Mouse (Mus musculus) heart, adult 2 months (tissue): ENCODE data around the gene Atox1. TPM values are rescaled to one million over a fixed set of nuclear protein-coding genes. Genes with fewer than 3 reads are reported as not detected.

Experiments
- DNase-seq, 2 experiments: peaks; one replicate each; pipeline ENCODE4 v3.0.0; 2021
- H3K27ac ChIP-seq: fragments of 200-600 bp; 2 replicates; pipeline ENCODE4 v1.8.1; 2022
- H3K27me3 ChIP-seq: fragments of 200-500 bp; 2 replicates; pipeline ENCODE4 v1.6.1; 2012; ENCODE audit warnings: mild to moderate bottlenecking, low read length, inconsistent platforms, mixed read lengths; ENCODE audit not compliant: control insufficient read depth, insufficient read depth
- H3K36me3 ChIP-seq: fragments of 200-500 bp; 2 replicates; pipeline ENCODE4 v1.6.1; 2012; ENCODE audit warnings: low read length, inconsistent platforms; ENCODE audit not compliant: control insufficient read depth, insufficient read depth
- H3K4me1 ChIP-seq: fragments of 200-500 bp; 2 replicates; pipeline ENCODE4 v1.6.1; 2011; ENCODE audit warnings: low read length; ENCODE audit not compliant: control insufficient read depth, insufficient read depth
- H3K4me3 ChIP-seq: fragments of 200-600 bp; 2 replicates; pipeline ENCODE4 v1.8.1; 2022
- H3K79me2 ChIP-seq: fragments of 200-500 bp; replicated peaks from 2 replicates; pipeline ENCODE4 v1.6.1; 2012; ENCODE audit warnings: mild to moderate bottlenecking, inconsistent platforms, low read length, moderate library complexity, mixed read lengths; ENCODE audit not compliant: control insufficient read depth, insufficient read depth
- H3K9ac ChIP-seq: fragments of 200-500 bp; 2 replicates; pipeline ENCODE4 v1.6.1; 2012; ENCODE audit warnings: low read depth, mild to moderate bottlenecking, control low read depth, inconsistent platforms, low read length, mixed read lengths
- CTCF ChIP-seq: fragments of 200-600 bp; IDR thresholded peaks from 2 replicates; pipeline ENCODE4 v1.8.1; 2022; ENCODE audit warnings: antibody characterized with exemption, mild to moderate bottlenecking, moderate library complexity
- EP300 ChIP-seq: fragments of 200-500 bp; IDR thresholded peaks from 2 replicates; pipeline ENCODE4 v1.6.1; 2011; ENCODE audit warnings: low read depth, low read length, control low read depth; ENCODE audit not compliant: insufficient read depth
- POLR2A ChIP-seq: fragments of 200-500 bp; IDR thresholded peaks from 2 replicates; pipeline ENCODE4 v1.6.1; 2011; ENCODE audit warnings: mild to moderate bottlenecking, low read depth, low read length, control low read depth; ENCODE audit not compliant: insufficient read depth
- WGBS: fragments of 180-500 bp; shearing (Covaris S2); methylation state at CpG from one replicate; pipeline ENCODE4 v1.1.7; 2018; 5-methylcytosine and 5-hydroxymethylcytosine counted together
- intact Hi-C: fragments of 180-260 bp; cut with DNase I; formaldehyde crosslinking; loops from one replicate; pipeline ENCODE4 v1.15.1; 2025
- polyA plus RNA-seq: library from polyadenylated mRNA; depleted of rRNA; stranded (reverse); fragments of >200 nt; gene quantifications from 2 replicates; pipeline ENCODE4 v1.2.3, GENCODE M21; 2012
- total RNA-seq, 2 experiments: library from RNA; stranded (reverse); gene quantifications; 2 replicates each; pipeline ENCODE4 v1.2.3; 2021

Gene Atox1
- total and polyA plus RNA-seq, 3 experiments = 98.6 to 204 (median 112) TPM

DNA sequence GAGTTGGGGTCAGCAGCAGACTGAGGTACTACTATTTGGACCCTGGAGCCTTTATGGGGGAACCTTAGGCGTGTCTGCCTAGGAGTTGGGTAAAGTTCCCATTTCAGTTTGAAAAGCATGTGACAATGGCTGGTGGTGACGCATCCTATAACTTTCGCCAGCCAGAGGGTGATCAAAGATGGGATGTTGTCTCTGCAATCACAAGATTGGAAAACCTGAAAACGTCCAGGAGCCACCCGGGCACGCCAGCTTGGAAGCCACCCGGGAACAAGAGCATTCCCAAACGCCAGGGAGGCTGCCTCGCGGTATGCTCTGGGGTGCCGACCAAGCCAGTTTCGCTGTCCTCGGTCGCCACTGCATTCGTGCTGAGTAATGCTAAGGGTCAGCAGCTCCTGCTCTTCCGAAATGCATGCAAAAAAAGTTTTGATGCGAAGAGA is 7.6 kb upstream of the Atox1 start:
- H3K27ac ChIP-seq = peak overlapping the region; percentile 99
- peaks cover 8% of the 10 kb centered on the region for H3K4me1 ChIP-seq
- H3K4me3 ChIP-seq = peak overlapping the region; percentile 69
- WGBS = 2% methylated on average over 17 of the region's 17 CpGs
- intact Hi-C loops = no loop called here
- DNase-seq = no peak
- H3K27me3 ChIP-seq = no peaks in the 10 kb centered on the region
- H3K9ac ChIP-seq = peak overlapping the region; percentile 84
- H3K79me2 ChIP-seq = peaks cover 5% of the 10 kb centered on the region
- TF ChIP-seq EP300 = no peak
- peaks cover 9% of the 10 kb centered on the region for H3K36me3 ChIP-seq

DNA sequence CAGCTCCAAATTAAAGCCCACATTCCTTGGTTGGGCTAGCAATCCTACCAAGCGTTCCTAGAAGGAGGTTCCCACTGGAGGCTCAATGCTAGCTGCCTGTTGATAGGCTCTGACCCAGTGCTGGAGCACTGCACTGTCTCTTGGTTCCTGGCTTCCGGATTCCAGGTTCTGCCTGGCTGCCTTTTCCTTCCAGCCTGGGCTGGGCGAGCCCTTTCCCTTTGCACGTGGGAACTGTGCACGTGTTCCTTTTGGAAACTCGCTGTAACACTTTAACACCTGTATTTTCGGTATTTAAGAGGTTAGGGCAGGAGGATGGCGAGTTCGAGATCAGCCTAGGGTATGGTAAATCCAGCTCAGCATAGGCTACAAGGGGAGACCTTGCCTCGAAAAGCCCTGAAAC is 7.0 kb upstream of the Atox1 start:
- Histone ChIP-seq H3K27ac (peak overlapping the region; percentile 99), H3K79me2 (peaks cover 5% of the 10 kb centered on the region), H3K36me3 (peaks cover 7% of the 10 kb centered on the region), H3K9ac (peak overlapping the region; percentile 84), H3K27me3 (no peaks in the 10 kb centered on the region), H3K4me1 (peaks cover 8% of the 10 kb centered on the region), H3K4me3 (peak overlapping the region; percentile 69)
- no peak for TF ChIP-seq CTCF
- 0 out of 2 replicates have a peak, but pooled peaks have one; percentile 34 for TF ChIP-seq EP300
- peak; percentile 49 to 56 for DNase-seq
- intact Hi-C loops = no loop called here
- 43% methylated on average over 10 of the region's 10 CpGs for WGBS

DNA sequence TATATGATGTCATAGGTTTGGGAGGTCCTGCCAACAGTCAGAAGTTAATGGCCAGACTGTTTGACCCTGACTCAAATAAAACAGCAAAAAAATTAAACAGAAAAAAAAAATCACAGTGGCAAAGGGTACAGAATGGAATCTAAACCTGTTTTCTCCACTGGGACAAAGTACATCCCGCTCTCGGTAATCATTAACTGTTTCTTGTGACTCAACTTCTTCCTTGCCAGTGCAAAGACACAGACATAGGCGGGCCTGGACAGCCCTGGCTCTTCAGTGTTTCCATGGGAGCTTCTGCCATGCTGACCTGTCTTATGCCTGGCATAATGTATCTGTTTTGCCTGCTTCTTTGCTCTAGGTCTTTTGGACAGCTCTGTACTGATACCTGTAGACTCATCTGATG is 4.1 kb upstream of the Atox1 start:
- H3K36me3 ChIP-seq = no peaks in the 10 kb centered on the region
- WGBS = 86% methylated on average over 3 of the region's 3 CpGs
- no peak overlapping the region for H3K27ac ChIP-seq
- H3K9ac ChIP-seq = no peak overlapping the region
- no peak for DNase-seq
- H3K4me3 ChIP-seq = no peak overlapping the region
- peaks cover 8% of the 10 kb centered on the region for H3K4me1 ChIP-seq
- no peaks in the 10 kb centered on the region for H3K27me3 ChIP-seq
- peaks cover 3% of the 10 kb centered on the region for H3K79me2 ChIP-seq
- intact Hi-C loops = no loop called here
- TF ChIP-seq EP300 = no peak
- no peak for TF ChIP-seq POLR2A
- TF ChIP-seq CTCF = no peak

DNA sequence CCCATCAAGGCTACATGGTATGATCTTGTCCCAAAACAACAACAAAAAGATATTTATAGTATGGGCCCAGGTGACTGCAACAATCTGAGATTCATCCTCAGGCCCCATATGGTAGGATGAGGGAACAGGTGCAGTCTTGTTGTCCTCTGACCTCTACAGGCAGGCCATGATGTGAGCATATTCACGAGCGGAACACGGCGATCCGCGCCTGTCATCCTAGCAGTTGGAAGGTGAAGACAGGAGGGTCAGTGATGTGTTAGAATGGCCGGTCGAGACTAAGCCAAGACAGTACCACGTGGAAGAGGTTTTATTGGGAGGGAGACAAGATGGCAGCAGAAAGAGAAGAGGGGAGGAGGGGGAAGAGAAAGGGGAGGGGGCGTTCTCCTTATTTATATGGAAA is 3.7 kb upstream of the Atox1 start:
- Histone ChIP-seq H3K4me1 (peaks cover 9% of the 10 kb centered on the region), H3K9ac (no peak overlapping the region), H3K4me3 (no peak overlapping the region), H3K36me3 (peaks cover 2% of the 10 kb centered on the region), H3K27ac (no peak overlapping the region), H3K79me2 (no peaks in the 10 kb centered on the region), H3K27me3 (no peaks in the 10 kb centered on the region)
- DNase-seq = no peak
- TF ChIP-seq POLR2A (no peak), CTCF (no peak), EP300 (no peak)
- WGBS = 84% methylated on average over 10 of the region's 10 CpGs
- intact Hi-C loops = loop anchor here (5.0 kb wide), 1 partner anchor 1027 kb away; the partner anchor contains the start of gene Fnip1

DNA sequence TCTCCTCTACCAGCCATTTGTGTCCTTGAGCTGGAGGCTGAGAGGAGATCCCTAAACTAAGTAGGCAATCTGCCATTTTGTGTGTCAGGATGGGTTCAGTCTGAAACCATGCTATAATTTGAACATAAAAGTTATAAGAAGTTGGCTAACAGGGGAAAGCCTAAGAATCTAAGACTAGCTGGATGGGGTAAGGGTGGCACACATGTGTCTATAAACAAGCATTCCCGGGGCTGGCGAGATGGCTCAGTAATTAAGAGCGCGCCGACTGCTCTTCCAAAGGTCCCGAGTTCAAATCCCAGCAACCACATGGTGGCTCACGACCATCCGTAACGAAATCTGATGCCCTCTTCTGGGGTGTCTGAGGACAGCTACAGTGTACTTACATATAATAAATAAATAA is 1.1 kb upstream of the Atox1 start:
- intact Hi-C loops = loop anchor here (5.0 kb wide), 1 partner anchor 1025 kb away; the partner anchor contains the start of gene Fnip1
- Histone ChIP-seq H3K27ac (no peak overlapping the region), H3K27me3 (no peaks in the 10 kb centered on the region), H3K9ac (no peak overlapping the region), H3K4me1 (peaks cover 8% of the 10 kb centered on the region), H3K79me2 (0 out of 2 replicates have a peak, but pooled peaks cover 2% of the 10 kb centered on the region), H3K36me3 (peaks cover 7% of the 10 kb centered on the region), H3K4me3 (no peak overlapping the region)
- WGBS = 96% methylated on average over 9 of the region's 9 CpGs
- DNase-seq = no peak
- TF ChIP-seq EP300 (no peak), CTCF (no peak), POLR2A (no peak)

DNA sequence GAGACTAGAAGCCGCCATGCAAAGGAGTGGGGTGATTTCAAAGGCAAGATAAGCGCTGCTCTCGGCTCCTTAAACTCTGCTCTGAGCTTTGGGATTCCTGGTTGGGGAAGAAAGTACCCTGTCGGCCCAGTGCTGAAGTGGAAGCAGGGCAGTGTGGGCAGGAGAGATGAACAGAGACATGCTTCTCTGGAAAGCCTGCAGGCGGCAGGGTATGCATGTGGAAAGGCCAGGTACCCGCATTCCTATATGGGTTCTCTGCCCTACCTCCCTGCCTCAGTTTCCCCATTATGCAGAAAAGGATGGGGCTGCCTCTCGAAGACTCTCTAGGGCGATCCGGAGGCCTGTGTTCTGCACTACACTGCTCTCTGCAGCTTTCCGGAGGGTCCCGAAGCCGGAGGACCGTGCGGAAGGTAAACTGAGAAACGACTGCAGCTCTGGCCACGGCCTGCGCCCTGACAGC is 450 bp downstream of the Atox1 start:
- intact Hi-C loops = loop anchor here (5.0 kb wide), 1 partner anchor 1023 kb away; the partner anchor contains the start of gene Fnip1

More for the DNA sequence above, 450 bp downstream of the Atox1 start:
- Histone ChIP-seq H3K79me2 (0 out of 2 replicates have a peak, but pooled peaks cover 2% of the 10 kb centered on the region), H3K9ac (peak overlapping the region; percentile 88), H3K27me3 (no peaks in the 10 kb centered on the region), H3K4me1 (peaks cover 8% of the 10 kb centered on the region), H3K4me3 (peak overlapping the region; percentile 82), H3K36me3 (peaks cover 7% of the 10 kb centered on the region), H3K27ac (peak overlapping the region; percentile 92)
- TF ChIP-seq CTCF = peak; percentile 53
- no peak for TF ChIP-seq POLR2A
- 1% methylated on average over 17 of the region's 17 CpGs for WGBS
- DNase-seq = no peak
